Mouse (Mus musculus): ENCODE data around the gene Cdh23. TPM values are rescaled to one million over a fixed set of nuclear protein-coding genes. Genes with fewer than 3 reads are reported as not detected.

The Cdh23 gene
- total and polyA plus RNA-seq, 2 experiments from 2014 or later = 1.9 to 13.1 TPM

DNA sequence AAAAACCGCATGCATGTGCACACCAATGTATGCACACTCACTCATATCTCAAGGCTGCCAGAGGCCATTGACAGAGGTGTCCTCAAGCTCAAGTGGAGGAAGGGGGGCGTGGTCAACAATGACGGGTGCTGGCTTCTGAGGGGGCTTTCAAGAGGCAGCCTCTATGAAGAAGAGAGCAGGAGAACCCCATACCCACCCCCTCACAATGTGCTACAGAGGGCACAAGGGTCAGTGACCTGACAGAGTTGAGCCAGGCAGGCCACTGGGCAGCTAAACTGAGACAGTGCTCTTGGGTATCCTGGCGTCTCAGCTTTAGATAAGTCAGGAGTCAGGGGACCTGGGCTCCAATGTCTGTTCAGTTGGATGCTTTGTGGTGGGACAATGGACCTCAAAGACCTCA lies 6.9 kb downstream of the Cdh23 start:
- H3K9me3 ChIP-seq (ENCODE audit: low read length) = no peaks in the 10 kb centered on the region
- ATAC-seq (no peak), DNase-seq (no peak)
- H3K4me3 ChIP-seq (ENCODE audit: low read depth, low read length) = no peak overlapping the region
- H3K27ac ChIP-seq (ENCODE audit: low read depth, low read length) = no peak overlapping the region
- no peak overlapping the region for H3K4me2 ChIP-seq (ENCODE audit: low read depth)
- peaks cover 31% of the 10 kb centered on the region for H3K27me3 ChIP-seq (ENCODE audit: insufficient read depth, low read length)
- WGBS = 76% methylated on average over 4 of the region's 4 CpGs
- H3K9ac ChIP-seq = no peak overlapping the region
- no peak for TF ChIP-seq CTCF (IDR thresholded peaks at IDR 0.05; ENCODE audit: low read depth)
- H3K36me3 ChIP-seq (ENCODE audit: insufficient read depth) = no peaks in the 10 kb centered on the region
- H3K4me1 ChIP-seq (ENCODE audit: insufficient read depth) = peaks cover 3% of the 10 kb centered on the region

DNA sequence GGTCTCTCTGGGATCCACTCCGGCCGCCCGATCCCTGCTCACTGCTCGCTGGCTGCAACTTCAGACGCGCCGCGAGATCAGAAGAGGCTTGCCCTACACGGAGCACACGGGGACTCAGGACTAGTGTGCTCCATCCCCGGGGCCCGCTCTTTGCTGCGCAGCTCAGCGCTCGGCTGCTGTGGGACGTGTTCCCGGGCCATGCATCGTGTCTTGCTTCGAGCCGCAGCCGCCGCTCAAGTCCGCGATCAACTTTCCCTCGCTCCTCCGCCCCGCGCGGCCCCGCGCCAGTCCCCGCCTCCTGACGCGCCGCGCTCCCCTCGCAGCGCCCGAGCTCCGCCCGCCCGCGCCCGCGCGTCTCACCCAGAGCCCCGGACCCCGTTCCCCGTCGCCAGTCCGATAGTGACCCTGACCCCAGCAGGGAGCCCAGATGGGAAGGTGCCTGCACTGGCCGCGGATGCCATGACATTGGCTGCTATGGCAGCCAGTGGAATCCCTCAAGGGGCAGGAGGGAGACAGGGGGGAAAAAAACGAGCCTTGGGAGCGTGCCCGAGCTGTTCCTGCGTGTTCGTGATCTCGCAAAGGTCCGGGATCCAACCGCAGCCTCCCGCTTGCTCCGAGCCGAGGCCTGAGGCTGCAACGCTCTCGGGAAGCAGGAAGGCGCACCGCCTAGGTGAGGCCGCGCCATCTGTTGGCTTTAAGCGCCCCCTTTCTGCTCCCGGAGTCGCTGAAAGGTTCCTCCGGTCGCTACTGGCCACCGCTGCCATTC lies 9.1 kb downstream of the Cdh23 start:
- Histone ChIP-seq H3K27me3 (ENCODE audit: insufficient read depth, low read length) (peaks cover 38% of the 10 kb centered on the region), H3K9me3 (ENCODE audit: low read length) (no peaks in the 10 kb centered on the region), H3K4me3 (ENCODE audit: low read depth, low read length) (peak overlapping the region; percentile 56), H3K27ac (ENCODE audit: low read depth, low read length) (no peak overlapping the region), H3K4me2 (ENCODE audit: low read depth) (peak overlapping the region; percentile 91), H3K36me3 (ENCODE audit: insufficient read depth) (no peaks in the 10 kb centered on the region), H3K4me1 (ENCODE audit: insufficient read depth) (peaks cover 3% of the 10 kb centered on the region), H3K9ac (peak overlapping the region; percentile 54)
- TF ChIP-seq CTCF (IDR thresholded peaks at IDR 0.05; ENCODE audit: low read depth) = peak; percentile 72
- 3% methylated on average over 76 of the region's 76 CpGs for WGBS
- DNase-seq = peak; percentile 76
- peak; percentile 78 for ATAC-seq

DNA sequence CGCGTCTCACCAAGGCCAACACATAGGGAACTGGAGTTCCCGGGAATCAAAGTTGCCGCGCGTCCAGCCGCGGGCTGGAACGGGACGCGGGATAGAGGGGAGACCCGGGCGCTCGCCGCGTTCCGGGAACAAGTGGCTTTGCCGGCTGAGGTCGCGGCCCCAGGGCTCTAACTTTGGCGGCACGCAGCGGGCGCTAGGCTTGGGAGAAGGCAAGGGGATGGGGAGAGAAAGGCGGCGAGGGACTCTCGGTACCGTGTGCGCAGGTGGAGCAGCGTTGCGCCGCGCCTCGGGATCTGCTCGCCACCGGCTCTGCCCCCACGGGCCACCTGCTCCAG lies 9.7 kb downstream of the Cdh23 start:
- Histone ChIP-seq H3K4me3 (ENCODE audit: low read depth, low read length) (peak overlapping the region; percentile 56), H3K9ac (peak overlapping the region; percentile 54; the same call in 1 of the 2 replicates), H3K27me3 (ENCODE audit: insufficient read depth, low read length) (peaks cover 38% of the 10 kb centered on the region), H3K9me3 (ENCODE audit: low read length) (no peaks in the 10 kb centered on the region), H3K4me2 (ENCODE audit: low read depth) (peak overlapping the region; percentile 91), H3K27ac (ENCODE audit: low read depth, low read length) (no peak overlapping the region), H3K4me1 (ENCODE audit: insufficient read depth) (peaks cover 3% of the 10 kb centered on the region), H3K36me3 (ENCODE audit: insufficient read depth) (no peaks in the 10 kb centered on the region)
- ATAC-seq (no peak), DNase-seq (no peak)
- WGBS = 1% methylated on average over 36 of the region's 37 CpGs
- TF ChIP-seq CTCF (IDR thresholded peaks at IDR 0.05; ENCODE audit: low read depth) = no peak

DNA sequence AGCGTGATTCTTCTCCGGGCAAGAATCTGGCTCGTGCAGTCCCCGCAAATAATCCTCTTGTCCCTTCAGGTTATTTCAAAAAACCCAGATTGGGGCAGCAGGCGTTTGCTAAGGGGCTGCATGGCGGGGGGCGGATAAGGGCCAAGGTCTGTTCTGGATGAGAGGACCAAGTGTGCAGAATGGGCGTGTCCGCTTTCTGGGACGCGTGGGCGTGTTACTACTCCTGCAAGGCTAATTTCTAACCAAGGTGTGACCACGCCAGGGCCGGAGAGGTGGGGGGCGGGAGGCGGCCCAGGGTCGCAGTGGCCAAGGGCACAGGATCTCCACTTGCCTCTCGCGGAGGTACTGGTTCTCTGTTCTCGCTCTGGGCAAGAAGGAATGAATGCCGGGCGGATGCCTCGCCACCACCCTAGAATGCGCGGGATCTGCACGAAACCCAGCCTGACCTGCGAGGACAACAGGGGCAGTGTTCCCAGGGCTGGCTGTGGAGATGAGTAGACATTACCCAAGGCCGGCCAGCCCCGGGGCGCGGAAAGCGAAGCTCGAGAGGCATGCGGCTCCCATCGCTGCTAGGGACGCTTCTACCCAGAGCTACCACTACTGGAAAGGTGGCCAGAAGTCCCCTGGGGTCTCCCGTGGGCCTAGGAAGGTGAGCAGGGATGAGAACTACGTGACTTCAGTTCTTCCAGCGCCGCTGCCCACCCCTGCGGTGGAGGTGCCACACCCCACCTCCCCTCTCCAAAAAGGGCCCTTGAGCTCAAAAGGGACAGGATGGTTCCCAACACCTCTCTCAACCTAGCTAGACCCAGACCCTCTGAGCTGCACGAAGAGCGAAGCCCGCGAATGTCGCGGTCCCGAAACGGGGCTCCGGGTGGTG lies 10.3 kb downstream of the Cdh23 start:
- peak; percentile 4 for DNase-seq
- Histone ChIP-seq H3K27me3 (ENCODE audit: insufficient read depth, low read length) (peaks cover 38% of the 10 kb centered on the region), H3K9me3 (ENCODE audit: low read length) (no peaks in the 10 kb centered on the region), H3K4me2 (ENCODE audit: low read depth) (peak overlapping the region; percentile 91), H3K27ac (ENCODE audit: low read depth, low read length) (no peak overlapping the region), H3K9ac (no peak overlapping the region), H3K36me3 (ENCODE audit: insufficient read depth) (no peaks in the 10 kb centered on the region), H3K4me1 (ENCODE audit: insufficient read depth) (peaks cover 3% of the 10 kb centered on the region), H3K4me3 (ENCODE audit: low read depth, low read length) (peak overlapping the region; percentile 56)
- no peak for ATAC-seq
- no peak for TF ChIP-seq CTCF (IDR thresholded peaks at IDR 0.05; ENCODE audit: low read depth)
- WGBS = 7% methylated on average over 50 of the region's 50 CpGs

DNA sequence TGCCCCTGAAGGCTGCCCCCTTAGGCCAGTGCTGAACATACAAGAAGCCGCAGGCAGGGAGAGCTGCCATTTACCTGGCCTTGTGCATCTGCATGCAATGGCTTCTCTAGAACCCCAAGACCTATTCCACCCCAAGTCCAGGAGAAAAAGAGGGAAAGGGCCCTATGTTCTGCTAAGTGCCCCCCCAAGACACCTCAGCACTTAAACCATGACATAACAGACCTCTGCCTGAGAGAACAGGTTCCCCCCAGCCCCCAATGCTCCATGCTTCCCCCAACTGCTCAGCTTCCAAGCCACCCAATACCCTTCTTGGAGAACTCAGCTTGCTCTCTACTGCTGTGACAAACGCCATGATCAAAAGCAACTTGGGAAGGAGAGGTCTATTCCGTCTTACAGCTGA lies 17.4 kb downstream of the Cdh23 start:
- Histone ChIP-seq H3K4me1 (ENCODE audit: insufficient read depth) (no peaks in the 10 kb centered on the region), H3K4me2 (ENCODE audit: low read depth) (no peak overlapping the region), H3K9me3 (ENCODE audit: low read length) (no peaks in the 10 kb centered on the region), H3K36me3 (ENCODE audit: insufficient read depth) (no peaks in the 10 kb centered on the region), H3K27ac (ENCODE audit: low read depth, low read length) (no peak overlapping the region), H3K4me3 (ENCODE audit: low read depth, low read length) (no peak overlapping the region), H3K9ac (no peak overlapping the region), H3K27me3 (ENCODE audit: insufficient read depth, low read length) (peaks cover 2% of the 10 kb centered on the region; the same call in 1 of the 2 replicates)
- DNase-seq (no peak), ATAC-seq (no peak)
- no peak for TF ChIP-seq CTCF (IDR thresholded peaks at IDR 0.05; ENCODE audit: low read depth)
- 86% methylated on average over 3 of the region's 3 CpGs for WGBS

DNA sequence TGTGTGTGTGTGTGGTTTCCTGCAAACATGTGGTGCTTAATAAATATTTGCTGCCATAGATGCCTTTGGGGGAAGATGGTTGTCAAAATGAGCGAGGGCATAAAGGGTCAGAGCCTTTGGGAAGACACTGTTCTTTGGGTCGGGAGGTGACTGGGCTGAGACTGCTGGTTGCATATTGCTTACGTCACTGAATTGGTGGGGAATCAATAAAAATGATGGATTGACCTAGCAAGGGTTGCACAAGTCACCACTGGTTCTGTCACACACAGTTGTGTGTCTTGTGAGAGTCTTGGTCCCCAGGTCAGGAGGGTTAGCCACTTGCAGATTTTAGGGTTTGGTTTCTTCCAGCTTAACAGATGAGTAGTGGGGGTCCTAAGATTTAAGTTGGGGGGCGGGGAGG lies 19.0 kb downstream of the Cdh23 start:
- Histone ChIP-seq H3K9ac (no peak overlapping the region), H3K4me1 (ENCODE audit: insufficient read depth) (no peaks in the 10 kb centered on the region), H3K36me3 (ENCODE audit: insufficient read depth) (no peaks in the 10 kb centered on the region), H3K9me3 (ENCODE audit: low read length) (no peaks in the 10 kb centered on the region), H3K4me3 (ENCODE audit: low read depth, low read length) (no peak overlapping the region), H3K4me2 (ENCODE audit: low read depth) (no peak overlapping the region), H3K27ac (ENCODE audit: low read depth, low read length) (no peak overlapping the region), H3K27me3 (ENCODE audit: insufficient read depth, low read length) (no peaks in the 10 kb centered on the region)
- DNase-seq (no peak), ATAC-seq (no peak)
- TF ChIP-seq CTCF (IDR thresholded peaks at IDR 0.05; ENCODE audit: low read depth) = no peak
- WGBS = 87% methylated on average over 4 of the region's 4 CpGs

DNA sequence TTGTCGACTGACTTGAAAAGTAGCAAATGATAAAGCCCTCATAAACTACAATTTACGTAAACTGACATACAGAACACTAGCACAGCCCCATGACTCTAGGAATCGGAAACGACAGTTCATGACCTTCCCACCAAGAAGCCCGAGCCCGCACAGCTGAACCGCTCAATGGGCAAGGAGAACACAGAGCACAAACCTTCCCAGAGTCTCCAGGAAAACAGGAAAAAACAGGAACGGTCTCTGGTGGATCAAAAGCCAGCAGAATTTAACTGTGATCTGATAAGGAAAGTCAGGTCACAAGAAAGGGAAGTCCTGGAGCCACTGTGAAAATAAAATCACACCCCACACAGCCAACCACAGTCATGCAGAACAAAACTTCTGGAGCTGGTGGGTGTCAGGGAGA lies 26.1 kb downstream of the Cdh23 start:
- no peak overlapping the region for H3K27ac ChIP-seq (ENCODE audit: low read depth, low read length)
- no peak overlapping the region for H3K4me3 ChIP-seq (ENCODE audit: low read depth, low read length)
- no peak for TF ChIP-seq CTCF (IDR thresholded peaks at IDR 0.05; ENCODE audit: low read depth)
- WGBS = 83% methylated on average over 8 of the region's 8 CpGs
- H3K4me2 ChIP-seq (ENCODE audit: low read depth) = no peak overlapping the region
- DNase-seq (no peak), ATAC-seq (no peak)
- H3K9ac ChIP-seq = no peak overlapping the region
- no peaks in the 10 kb centered on the region for H3K36me3 ChIP-seq (ENCODE audit: insufficient read depth)
- H3K27me3 ChIP-seq (ENCODE audit: insufficient read depth, low read length) = no peaks in the 10 kb centered on the region
- H3K4me1 ChIP-seq (ENCODE audit: insufficient read depth) = no peaks in the 10 kb centered on the region
- H3K9me3 ChIP-seq (ENCODE audit: low read length) = no peaks in the 10 kb centered on the region

Data from forebrain, postnatal 0 days (tissue).